Mouse (Mus musculus) heart, embryonic 10.5 days (tissue): Measurements from ENCODE around the gene Glis2. TPM values are rescaled to one million over a fixed set of nuclear protein-coding genes. Genes with fewer than 3 reads are reported as not detected.

ENCODE experiments used
- DNase-seq: peaks from one replicate; pipeline ENCODE4 v3.0.0-alpha.2; 2017; ENCODE audit warnings: low spot score
- H3K27ac ChIP-seq: fragments of 300-500 bp; sonication (generic); 2 replicates; pipeline ENCODE4 v1.5.1; 2016; ENCODE audit warnings: mild to moderate bottlenecking
- H3K27me3 ChIP-seq: fragments of 300-500 bp; sonication (generic); 2 replicates; pipeline ENCODE4 v1.6.1; 2016; ENCODE audit warnings: mild to moderate bottlenecking; ENCODE audit not compliant: poor library complexity, insufficient read depth, severe bottlenecking
- H3K36me3 ChIP-seq: fragments of 300-500 bp; sonication (generic); 2 replicates; pipeline ENCODE4 v1.6.1; 2016; ENCODE audit warnings: mild to moderate bottlenecking, moderate library complexity
- H3K4me1 ChIP-seq: fragments of 300-500 bp; sonication (generic); 2 replicates; pipeline ENCODE4 v1.6.1; 2016; ENCODE audit warnings: mild to moderate bottlenecking
- H3K4me3 ChIP-seq: fragments of 300-500 bp; sonication (generic); 2 replicates; pipeline ENCODE4 v1.5.1; 2016; ENCODE audit warnings: mild to moderate bottlenecking, moderate library complexity
- H3K9me3 ChIP-seq: fragments of 300-500 bp; sonication (generic); 2 replicates; pipeline ENCODE4 v1.6.1; 2016; ENCODE audit warnings: mild to moderate bottlenecking, moderate library complexity
- WGBS: fragments of 180-500 bp; shearing (Covaris S2); methylation state at CpG from one replicate; pipeline ENCODE4 v1.1.7; 2016; 5-methylcytosine and 5-hydroxymethylcytosine counted together
- polyA plus RNA-seq: library from polyadenylated mRNA; unstranded; fragments of >200 nt; fragmentation: Nextera tagmentation; extraction: Ambion mirVana; gene quantifications from 2 replicates; pipeline ENCODE4 v1.2.1, GENCODE M21; 2016

Glis2 gene
- polyA plus RNA-seq: 13.9 and 20.7 TPM in 2 replicates

GRCm38 (mm10) chr16:4593971-4594813 is at the start of gene Glis2:
TSS of gene Glis2 (plus strand) at chr16:4594713.
- Histone ChIP-seq H3K27ac (peak within 1 kb of the TSS; percentile 97), H3K9me3 (no peaks in the 10 kb centered on the region), H3K27me3 (no peaks in the 10 kb centered on the region), H3K4me1 (peaks cover 68% of the 10 kb centered on the region), H3K4me3 (peak within 1 kb of the TSS; percentile 93), H3K36me3 (peaks cover 17% of the 10 kb centered on the region)
- peak; percentile 92 for DNase-seq
- WGBS: under 1% methylated on average over 53 of the region's 74 CpGs

GRCm38 (mm10) chr16:4544845-4545244 is 49.7 kb upstream of the Glis2 start:
- Histone ChIP-seq H3K4me1 (peaks cover 6% of the 10 kb centered on the region; the same call in 1 of the 2 replicates), H3K27me3 (no peaks in the 10 kb centered on the region), H3K27ac (no peak overlapping the region), H3K36me3 (peaks cover 49% of the 10 kb centered on the region), H3K4me3 (no peak overlapping the region), H3K9me3 (no peaks in the 10 kb centered on the region)
- WGBS: 57% methylated on average over 9 of the region's 9 CpGs
- peak; percentile 64 for DNase-seq

- peak; percentile 64 for DNase-seq
- Histone ChIP-seq H3K27me3 (no peaks in the 10 kb centered on the region), H3K4me1 (peaks cover 14% of the 10 kb centered on the region), H3K4me3 (no peak overlapping the region), H3K27ac (no peak overlapping the region), H3K36me3 (peaks cover 58% of the 10 kb centered on the region), H3K9me3 (no peaks in the 10 kb centered on the region)
- WGBS: 93% methylated on average over 8 of the region's 8 CpGs
Observed at GRCm38 (mm10) chr16:4546838-4547237, 47.7 kb upstream of the Glis2 start.

GRCm38 (mm10) chr16:4547611-4548010 is 46.9 kb upstream of the Glis2 start:
- no peaks in the 10 kb centered on the region for H3K27me3 ChIP-seq
- no peak overlapping the region for H3K27ac ChIP-seq
- H3K36me3 ChIP-seq: peaks cover 62% of the 10 kb centered on the region

GRCm38 (mm10) chr16:4548953-4549688 is 45.4 kb upstream of the Glis2 start:
- 91% methylated on average over 18 of the region's 18 CpGs for WGBS

More at GRCm38 (mm10) chr16:4547611-4548010, 46.9 kb upstream of the Glis2 start:
- DNase-seq: no peak
- H3K9me3 ChIP-seq: no peaks in the 10 kb centered on the region
- no peak overlapping the region for H3K4me3 ChIP-seq
- 91% methylated on average over 5 of the region's 5 CpGs for WGBS
- peaks cover 22% of the 10 kb centered on the region for H3K4me1 ChIP-seq

GRCm38 (mm10) chr16:4551056-4551455 is 43.5 kb upstream of the Glis2 start:
- 48% methylated on average over 13 of the region's 13 CpGs for WGBS
- H3K27me3 ChIP-seq: no peaks in the 10 kb centered on the region
- H3K36me3 ChIP-seq: peaks cover 49% of the 10 kb centered on the region
- peak; percentile 87 for DNase-seq
- H3K9me3 ChIP-seq: no peaks in the 10 kb centered on the region
- H3K27ac ChIP-seq: 0 out of 2 replicates have a peak overlapping the region, but pooled peaks have one; percentile 38
- no peak overlapping the region for H3K4me3 ChIP-seq
- H3K4me1 ChIP-seq: peaks cover 45% of the 10 kb centered on the region

More at GRCm38 (mm10) chr16:4548953-4549688, 45.4 kb upstream of the Glis2 start:
- no peaks in the 10 kb centered on the region for H3K9me3 ChIP-seq
- no peak overlapping the region for H3K4me3 ChIP-seq
- H3K27ac ChIP-seq: no peak overlapping the region
- peaks cover 62% of the 10 kb centered on the region for H3K36me3 ChIP-seq
- H3K4me1 ChIP-seq: peaks cover 37% of the 10 kb centered on the region
- DNase-seq: peak; percentile 57
- no peaks in the 10 kb centered on the region for H3K27me3 ChIP-seq

- no peak for DNase-seq
- Histone ChIP-seq H3K9me3 (no peaks in the 10 kb centered on the region), H3K27ac (peak overlapping the region; percentile 79), H3K36me3 (peaks cover 40% of the 10 kb centered on the region), H3K4me3 (no peak overlapping the region), H3K27me3 (no peaks in the 10 kb centered on the region), H3K4me1 (peaks cover 50% of the 10 kb centered on the region)
- 86% methylated on average over 12 of the region's 12 CpGs for WGBS
Observed at GRCm38 (mm10) chr16:4551885-4552284, 42.6 kb upstream of the Glis2 start.

GRCm38 (mm10) chr16:4552829-4553550 is 41.5 kb upstream of the Glis2 start:
- H3K9me3 ChIP-seq: no peaks in the 10 kb centered on the region
- 22% methylated on average over 6 of the region's 6 CpGs for WGBS
- H3K27me3 ChIP-seq: no peaks in the 10 kb centered on the region
- peak overlapping the region; percentile 79 for H3K27ac ChIP-seq
- peak; percentile 92 for DNase-seq
- H3K4me1 ChIP-seq: peaks cover 61% of the 10 kb centered on the region
- peaks cover 34% of the 10 kb centered on the region for H3K36me3 ChIP-seq
- peak overlapping the region; percentile 31 for H3K4me3 ChIP-seq

GRCm38 (mm10) chr16:4555555-4555954 is 39.0 kb upstream of the Glis2 start:
- no peaks in the 10 kb centered on the region for H3K27me3 ChIP-seq
- 94% methylated on average over 1 of the region's 1 CpGs for WGBS

GRCm38 (mm10) chr16:4557085-4557484 is 37.4 kb upstream of the Glis2 start:
- no peak for DNase-seq
- peak overlapping the region; percentile 92 for H3K27ac ChIP-seq
- WGBS: 74% methylated on average over 1 of the region's 1 CpGs

More at GRCm38 (mm10) chr16:4555555-4555954, 39.0 kb upstream of the Glis2 start:
- Histone ChIP-seq H3K4me1 (peaks cover 63% of the 10 kb centered on the region), H3K4me3 (no peak overlapping the region), H3K27ac (no peak overlapping the region), H3K36me3 (peaks cover 15% of the 10 kb centered on the region), H3K9me3 (no peaks in the 10 kb centered on the region)
- no peak for DNase-seq

GRCm38 (mm10) chr16:4557949-4558348 is 36.6 kb upstream of the Glis2 start:
- Histone ChIP-seq H3K27me3 (no peaks in the 10 kb centered on the region), H3K36me3 (no peaks in the 10 kb centered on the region), H3K27ac (peak overlapping the region; percentile 92), H3K9me3 (no peaks in the 10 kb centered on the region), H3K4me1 (peaks cover 47% of the 10 kb centered on the region), H3K4me3 (peak overlapping the region; percentile 71)
- under 1% methylated on average over 19 of the region's 19 CpGs for WGBS
- peak; percentile 87 for DNase-seq

More at GRCm38 (mm10) chr16:4557085-4557484, 37.4 kb upstream of the Glis2 start:
- Histone ChIP-seq H3K4me3 (peak overlapping the region; percentile 71), H3K4me1 (peaks cover 56% of the 10 kb centered on the region), H3K9me3 (no peaks in the 10 kb centered on the region), H3K36me3 (peaks cover under 1% of the 10 kb centered on the region; the same call in 1 of the 2 replicates), H3K27me3 (no peaks in the 10 kb centered on the region)

GRCm38 (mm10) chr16:4558384-4558979 is 36.0 kb upstream of the Glis2 start:
- 0% methylated on average over 38 of the region's 38 CpGs for WGBS
- H3K4me1 ChIP-seq: peaks cover 42% of the 10 kb centered on the region
- DNase-seq: peak; percentile 98

More at GRCm38 (mm10) chr16:4558384-4558979, 36.0 kb upstream of the Glis2 start:
- H3K4me3 ChIP-seq: peak overlapping the region; percentile 71
- H3K27ac ChIP-seq: peak overlapping the region; percentile 92
- H3K9me3 ChIP-seq: no peaks in the 10 kb centered on the region
- H3K36me3 ChIP-seq: no peaks in the 10 kb centered on the region
- H3K27me3 ChIP-seq: no peaks in the 10 kb centered on the region
